Mouse (Mus musculus) spleen, postnatal 4 days (tissue): Measurements from ENCODE around the gene Slc30a5.

ENCODE experiments used
- DNase-seq, 2 experiments: peaks; one replicate each; pipeline ENCODE4 v3.0.0; 2022; ENCODE audit warnings: low spot score in 2 of 2

Slc30a5 gene

GRCm38 (mm10) chr13:100755329-100755728 lies 77.9 kb downstream of the Slc30a5 start:
- peak in 1 of 2 experiments; percentile 25 for DNase-seq

DNA sequence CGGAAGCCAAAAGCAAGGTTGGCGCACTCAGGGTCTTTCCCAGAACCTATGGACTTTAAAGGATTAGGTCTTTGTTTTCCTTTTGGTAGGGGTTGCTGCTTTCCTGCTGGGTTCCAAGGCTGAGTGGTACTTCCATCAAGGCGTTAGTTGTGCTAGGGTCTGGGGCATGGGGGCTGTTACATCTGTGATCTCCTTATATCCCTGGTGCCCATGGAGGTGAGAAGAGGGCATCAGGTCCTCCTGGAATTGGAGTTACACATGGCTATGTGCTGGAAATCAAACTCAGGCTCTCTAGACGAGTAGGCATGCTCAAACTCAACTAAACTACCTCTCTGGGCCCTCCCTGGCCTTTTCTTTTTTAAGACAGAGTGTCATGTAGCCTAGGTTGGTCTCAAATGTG lies 79.0 kb downstream of the Slc30a5 start:
- DNase-seq = no peak

DNA sequence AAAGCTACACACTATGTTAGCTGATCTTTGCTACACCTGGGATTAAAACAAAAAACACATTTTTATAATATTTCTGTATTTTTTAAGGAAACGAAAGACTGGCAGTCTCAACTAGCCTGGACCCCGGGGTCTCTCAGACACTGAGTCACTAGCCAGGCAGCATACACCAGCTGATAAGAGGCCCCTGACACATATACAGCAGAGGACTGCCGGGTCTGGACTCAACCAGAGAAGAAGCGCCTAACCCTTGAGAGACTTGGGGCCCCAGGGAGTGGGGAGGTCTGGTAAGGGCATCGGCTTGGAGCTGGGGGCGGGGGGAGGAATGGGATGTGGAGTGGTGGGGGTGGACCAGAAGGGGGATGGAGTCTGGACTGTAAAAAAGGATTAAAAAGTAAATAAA lies 80.2 kb downstream of the Slc30a5 start:
- DNase-seq = no peak
